Mouse (Mus musculus) small intestine, adult 2 months (tissue): Measurements from ENCODE around the gene Efcab14.

Experiments
- CTCF ChIP-seq: fragments of 200-500 bp; IDR thresholded peaks from 2 replicates; pipeline ENCODE4 v1.5.1; 2012; ENCODE audit warnings: low read depth, mild to moderate bottlenecking, control low read depth, inconsistent platforms, low read length, moderate library complexity, mixed read lengths; ENCODE audit not compliant: insufficient replicate concordance, insufficient read length; ENCODE audit errors: extremely low read depth
- POLR2A ChIP-seq: fragments of 200-500 bp; IDR thresholded peaks from 2 replicates; pipeline ENCODE4 v1.6.1; 2012; ENCODE audit warnings: low read depth, mild to moderate bottlenecking, control low read depth, inconsistent platforms, low read length, moderate library complexity

DNA sequence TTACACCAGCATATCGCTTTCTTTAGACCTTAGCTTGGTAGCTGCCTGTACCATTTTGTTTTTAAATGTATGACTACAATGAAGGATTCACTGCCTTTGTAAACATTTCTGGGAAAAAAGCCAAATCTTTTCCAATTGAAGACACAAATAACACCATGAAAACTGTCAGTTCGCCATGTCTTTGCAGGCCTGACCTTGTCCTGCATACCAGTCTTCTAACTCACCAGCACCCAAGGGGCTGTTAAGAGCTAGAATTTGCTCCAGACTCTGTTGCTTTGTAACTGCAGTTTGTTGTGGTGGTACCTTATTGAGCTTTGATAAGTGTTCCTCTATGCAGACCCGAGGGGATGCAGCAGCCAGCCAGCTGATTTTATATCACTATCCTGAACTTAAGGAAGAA, 62.4 kb downstream of the Efcab14 start:
- TF ChIP-seq POLR2A (no peak), CTCF (no peak)
